Mouse (Mus musculus) heart, postnatal 0 days (tissue): Measurements from ENCODE around the gene Nuf2.

Source experiments
- CTCF ChIP-seq: IDR thresholded peaks from 2 replicates; pipeline ENCODE4 v1.5.1; 2016; ENCODE audit warnings: antibody characterized with exemption, control low read depth, low read depth
- EP300 ChIP-seq: IDR thresholded peaks from 2 replicates; pipeline ENCODE4 v1.6.1; 2016; ENCODE audit warnings: antibody characterized with exemption, low read depth

- TF ChIP-seq CTCF (no peak), EP300 (no peak)
Observed at GRCm38 (mm10) chr1:169502876-169503275, 28.4 kb downstream of the Nuf2 start.
